In genomic region chr3:33838877-33839276, GRCm38 (mm10) we compare ENCODE assay signal across 11 mouse cellular contexts. TPM values are rescaled to one million over a fixed set of nuclear protein-coding genes. Genes with fewer than 3 reads are reported as not detected.
A peak's percentile ranks its signal among the peaks of the same experiment; 100 is the strongest.
DNase-seq lines count a peak whose midpoint lies in the region; ATAC-seq and TF ChIP-seq lines count a peak whose summit lies in the region.
"Had no signal": no experiment of that assay in that cellular context is flagged by ENCODE, and none has a peak within 500 bp of the region (broad histone marks: within the 10 kb centered on the region; RNA-seq: fewer than 3 reads in every experiment).

No protein-coding gene starts in this region.

- TF ChIP-seq CTCF in heart, postnatal 0 days (IDR thresholded peaks at IDR 0.05; ENCODE audit: low read depth) = no peak
- no peak for TF ChIP-seq CTCF in CH12.LX (conservative IDR thresholded peaks at IDR 0.05 in 1 of 2, IDR thresholded peaks at IDR 0.05 in 1 of 2; ENCODE audit: low read depth in 2 of 2, low read length in 2 of 2)
- TF ChIP-seq CTCF in MEL (IDR thresholded peaks at IDR 0.05 in 2 of 3, conservative IDR thresholded peaks at IDR 0.05 in 1 of 3; ENCODE audit: control insufficient read depth in 1 of 3, insufficient read depth in 1 of 3, low read depth in 2 of 3, low read length in 3 of 3, poor library complexity in 1 of 3, severe bottlenecking in 1 of 3) = no peak
- TF ChIP-seq CTCF in liver, embryonic 14.5 days (IDR thresholded peaks at IDR 0.05; ENCODE audit: low read depth) = no peak

- H3K27ac ChIP-seq in heart, postnatal 0 days (ENCODE audit: low read depth) = no peak overlapping the region
- H3K27ac ChIP-seq in CH12.LX (ENCODE audit: insufficient read depth, low read depth) (no peak overlapping the region), MEL (ENCODE audit: control insufficient read depth, low read depth, low read length) (no peak overlapping the region)
- H3K27ac ChIP-seq in liver, embryonic 14.5 days = no peak overlapping the region
- H3K27ac ChIP-seq: forebrain, embryonic 13.5 days; midbrain, embryonic 12.5 days had no signal

- H3K9ac ChIP-seq in heart, postnatal 0 days (replicated peaks; ENCODE audit: low read depth, low read length) = no peak overlapping the region
- H3K9ac ChIP-seq in CH12.LX (ENCODE audit: insufficient read depth, low read depth) = peak overlapping the region; percentile 68; the same call in 1 of the 2 replicates
- H3K9ac ChIP-seq in MEL (ENCODE audit: control insufficient read depth, low read depth, low read length, poor library complexity, severe bottlenecking) = peak overlapping the region; percentile 62
- no peak overlapping the region for H3K9ac ChIP-seq in liver, embryonic 14.5 days (replicated peaks)
- H3K9ac ChIP-seq: forebrain, embryonic 13.5 days; midbrain, embryonic 12.5 days had no signal

- no peaks in the 10 kb centered on the region for H3K9me3 ChIP-seq in heart, postnatal 0 days (replicated peaks; ENCODE audit: control insufficient read depth, low read length)
- peaks cover 4% of the 10 kb centered on the region for H3K9me3 ChIP-seq in CH12.LX (replicated peaks; ENCODE audit: low read length)
- H3K9me3 ChIP-seq in MEL (replicated peaks; ENCODE audit: insufficient read depth, low read length) = no peaks in the 10 kb centered on the region
- no peaks in the 10 kb centered on the region for H3K9me3 ChIP-seq in liver, embryonic 14.5 days (ENCODE audit: control insufficient read depth, low read length)
- H3K9me3 ChIP-seq: forebrain, embryonic 13.5 days; midbrain, embryonic 12.5 days had no signal

- TF ChIP-seq POLR2A in CH12.LX (IDR thresholded peaks at IDR 0.05; ENCODE audit: low read depth, low read length) = no peak
- TF ChIP-seq POLR2A in MEL (IDR thresholded peaks at IDR 0.05; ENCODE audit: control insufficient read depth in 1 of 2, insufficient read depth in 1 of 2, low read depth in 1 of 2, low read length in 2 of 2, poor library complexity in 1 of 2) = no peak

- TF ChIP-seq EP300 in heart, postnatal 0 days (IDR thresholded peaks at IDR 0.05; ENCODE audit: low read depth) = no peak
- TF ChIP-seq EP300 in CH12.LX (IDR thresholded peaks at IDR 0.05; ENCODE audit: low read length) (no peak), MEL (IDR thresholded peaks at IDR 0.05; ENCODE audit: low read depth in 1 of 2, low read length in 2 of 2) (no peak)
- TF ChIP-seq EP300 in liver, embryonic 14.5 days (IDR thresholded peaks at IDR 0.05; ENCODE audit: low read depth) = no peak

- dilution Hi-C loops in CH12.LX (cut with MboI; ENCODE audit: extremely low pct_ligation_motif_present, extremely low pct_unique_long_range_greater_than_20kb, low sequenced_read_pairs) = no loop called here

- H3K4me3 ChIP-seq in heart, postnatal 0 days (ENCODE audit: low read depth, low read length) = peak overlapping the region; percentile 20
- H3K4me3 ChIP-seq in CH12.LX (replicated peaks in 1 of 3; ENCODE audit: low read depth in 2 of 3, low read length in 2 of 3, poor library complexity in 1 of 3) = peak overlapping the region; percentile 13 to 50 (median 44)
- H3K4me3 ChIP-seq in MEL (ENCODE audit: control insufficient read depth in 1 of 2, insufficient read depth in 1 of 2, low read depth in 2 of 2, low read length in 2 of 2) = peak overlapping the region; percentile 63 to 67
- no peak overlapping the region for H3K4me3 ChIP-seq in liver, embryonic 14.5 days (ENCODE audit: insufficient read depth in 1 of 2, low read depth in 2 of 2, low read length in 2 of 2)
- H3K4me3 ChIP-seq: forebrain, embryonic 13.5 days; midbrain, embryonic 12.5 days had no signal

- TF ChIP-seq RAD21 in CH12.LX (IDR thresholded peaks at IDR 0.05; ENCODE audit: low read depth, low read length) = no peak
- TF ChIP-seq RAD21 in MEL (IDR thresholded peaks at IDR 0.05; ENCODE audit: low read depth, low read length) = no peak

- H3K27me3 ChIP-seq in heart, postnatal 0 days (ENCODE audit: control insufficient read depth, insufficient read depth, low read length) = no peaks in the 10 kb centered on the region
- H3K27me3 ChIP-seq in CH12.LX (replicated peaks) (no peaks in the 10 kb centered on the region), MEL (ENCODE audit: control insufficient read depth in 1 of 2, insufficient read depth in 2 of 2, low read length in 2 of 2) (no peaks in the 10 kb centered on the region)
- no peaks in the 10 kb centered on the region for H3K27me3 ChIP-seq in liver, embryonic 14.5 days (ENCODE audit: control insufficient read depth, insufficient read depth, low read length)
- H3K27me3 ChIP-seq: forebrain, embryonic 13.5 days; midbrain, embryonic 12.5 days had no signal

- in situ Hi-C loops in CH12.LX (cut with MboI; ENCODE audit: low pct_ligation_motif_present, low pct_unique_long_range_greater_than_20kb, low sequenced_read_pairs) = loop anchor here (10.0 to 25.0 kb wide), 2 partner anchors 86 to 1648 kb away; no protein-coding TSS in a partner anchor

- H3K36me3 ChIP-seq in heart, postnatal 0 days (replicated peaks; ENCODE audit: control insufficient read depth, insufficient read depth, low read length) = no peaks in the 10 kb centered on the region
- no peaks in the 10 kb centered on the region for H3K36me3 ChIP-seq in CH12.LX (replicated peaks in 1 of 2; ENCODE audit: control insufficient read depth in 1 of 2, insufficient read depth in 1 of 2, low read length in 1 of 2)
- peaks cover 0 to 11% of the 10 kb centered on the region in 2 experiments; a peak in 2 of 4 replicates for H3K36me3 ChIP-seq in MEL (ENCODE audit: control insufficient read depth in 1 of 2, insufficient read depth in 2 of 2, low read length in 2 of 2)
- no peaks in the 10 kb centered on the region for H3K36me3 ChIP-seq in liver, embryonic 14.5 days (replicated peaks; ENCODE audit: control insufficient read depth, insufficient read depth, low read depth)
- H3K36me3 ChIP-seq: midbrain, embryonic 12.5 days had no signal

- peaks cover 6% of the 10 kb centered on the region for H3K4me1 ChIP-seq in heart, postnatal 0 days (ENCODE audit: control insufficient read depth, insufficient read depth)
- peaks cover 0 to 5% of the 10 kb centered on the region in 2 experiments; a peak in 2 of 4 replicates for H3K4me1 ChIP-seq in CH12.LX (ENCODE audit: control insufficient read depth in 1 of 2, insufficient read depth in 2 of 2)
- peaks cover 5% of the 10 kb centered on the region in 2 experiments for H3K4me1 ChIP-seq in MEL (ENCODE audit: control insufficient read depth in 1 of 2, insufficient read depth in 2 of 2, low read length in 2 of 2)
- peaks cover 0 to under 1% of the 10 kb centered on the region in 2 experiments; a peak in 1 of 4 replicates for H3K4me1 ChIP-seq in liver, embryonic 14.5 days (replicated peaks; ENCODE audit: control insufficient read depth in 2 of 2, insufficient read depth in 2 of 2, low read length in 1 of 2)

- DNase-seq in heart, postnatal 0 days (ENCODE audit: low spot score) = no peak
- no peak for DNase-seq in heart, adult 9 months (ENCODE audit: low spot score in 2 of 2)
- DNase-seq in CH12.LX (ENCODE audit: extremely low read depth) = peak; percentile 12
- DNase-seq in MEL (ENCODE audit: low read depth, low spot score) = peak; percentile 40
- no peak for DNase-seq in liver, embryonic 14.5 days (ENCODE audit: low read depth in 3 of 3, low spot score in 3 of 3)
- DNase-seq in urinary bladder, postnatal 4 days (ENCODE audit: low spot score in 2 of 2) = no peak
- DNase-seq in retina, postnatal 1 day = no peak
- DNase-seq: gastrocnemius, postnatal 14 days; kidney, adult 2 months had no signal

- no peak for ATAC-seq in heart, postnatal 0 days (ENCODE audit: insufficient read depth, low read depth)
- no peak for ATAC-seq in liver, embryonic 14.5 days (ENCODE audit: insufficient read depth)
- ATAC-seq: forebrain, embryonic 13.5 days had no signal

- H3K79me2 ChIP-seq in CH12.LX (replicated peaks; ENCODE audit: control insufficient read depth, extremely low read depth, insufficient read depth, poor library complexity, severe bottlenecking) (no peaks in the 10 kb centered on the region), MEL (ENCODE audit: control insufficient read depth, insufficient read depth, low read length, poor library complexity) (no peaks in the 10 kb centered on the region)

- peak overlapping the region; percentile 49 for H3K4me2 ChIP-seq in heart, postnatal 0 days (ENCODE audit: low read depth, low read length)
- peak overlapping the region; percentile 74 for H3K4me2 ChIP-seq in CH12.LX (ENCODE audit: insufficient read depth, low read depth, poor library complexity, severe bottlenecking)
- H3K4me2 ChIP-seq in liver, embryonic 14.5 days (ENCODE audit: low read depth) = peak overlapping the region; percentile 29
- H3K4me2 ChIP-seq: forebrain, embryonic 13.5 days; midbrain, embryonic 12.5 days had no signal

- WGBS in heart, postnatal 0 days = 42% methylated on average over 10 of the region's 10 CpGs
- 43% methylated on average over 10 of the region's 10 CpGs for WGBS in liver, embryonic 14.5 days (ENCODE audit: insufficient replicate concordance)

TF ChIP-seq in CH12.LX, 34 proteins besides CTCF, POLR2A, EP300 and RAD21 (continues in another document):
- TF ChIP-seq E2F4 (IDR thresholded peaks at IDR 0.05; ENCODE audit: insufficient replicate concordance, low read depth, low read length) = no peak

TF ChIP-seq in MEL, 35 proteins besides CTCF, POLR2A, EP300 and RAD21 (continues in another document):
- no peak for TF ChIP-seq NRF1 (IDR thresholded peaks at IDR 0.05; ENCODE audit: insufficient read depth, low read depth, low read length, poor library complexity, severe bottlenecking)

RNA-seq across cellular contexts. Expression of gene Ccdc39, which starts 5.2 kb away (rescaled TPM):
- not detected in 2 replicates for total RNA-seq in heart, postnatal 0 days (2014; rRNA removed; ENCODE audit: low replicate concordance)
- 0.30 and 0.91 TPM in 2 replicates for polyA plus RNA-seq in heart, postnatal 0 days (2015; fragmentation: Nextera tagmentation; extraction: Ambion mirVana)
- total RNA-seq in CH12.LX (2012; rRNA removed) (0.17 and 0.25 TPM in 2 replicates), CH12.LX (2014; rRNA removed) (0.51 and 0.77 TPM in 2 replicates), MEL (2012; rRNA removed) (0.96 and 1.2 TPM in 2 replicates)
- polyA plus RNA-seq in CH12.LX (2012; ENCODE audit: insufficient read length, low read depth) (5.6 and 6.9 TPM in 2 replicates), MEL (2012; ENCODE audit: insufficient read depth in 1 of 2, insufficient read length in 2 of 2, low read depth in 1 of 2, low replicate concordance in 2 of 2, missing spikeins in 1 of 2) (1 to 10 TPM in 1 of 2 experiments, not detected in 1; 6.1 TPM)
- 0.06 and 0.17 TPM in 2 replicates for polyA plus RNA-seq in liver, embryonic 14.5 days (2012; rRNA removed)
- polyA plus RNA-seq in liver, embryonic 14.5 days (2014; fragmentation: Nextera tagmentation; extraction: Ambion mirVana) = 0.09 TPM in 2 replicates

RNA-seq across cellular contexts. Expression of gene Ttc14, which starts 39.2 kb away (rescaled TPM):
- 19.7 and 30.5 TPM in 2 replicates for total RNA-seq in heart, postnatal 0 days (2014; rRNA removed; ENCODE audit: low replicate concordance)
- polyA plus RNA-seq in heart, postnatal 0 days (2015; fragmentation: Nextera tagmentation; extraction: Ambion mirVana) = 27.4 and 29.2 TPM in 2 replicates
- total RNA-seq in CH12.LX (2012; rRNA removed) = 21.5 and 29.0 TPM in 2 replicates
- 30.5 and 40.3 TPM in 2 replicates for total RNA-seq in CH12.LX (2014; rRNA removed)
- 36.8 and 38.2 TPM in 2 replicates for polyA plus RNA-seq in CH12.LX (2012; ENCODE audit: insufficient read length, low read depth)
- total RNA-seq in MEL (2012; rRNA removed) = 20.2 and 24.6 TPM in 2 replicates
- polyA plus RNA-seq in MEL (2012; ENCODE audit: insufficient read depth in 1 of 2, insufficient read length in 2 of 2, low read depth in 1 of 2, low replicate concordance in 2 of 2, missing spikeins in 1 of 2) = 10 to 100 TPM; 26.4 to 54.2 TPM
- polyA plus RNA-seq in liver, embryonic 14.5 days (2012; rRNA removed) = 5.6 and 10.2 TPM in 2 replicates
- 23.6 and 26.2 TPM in 2 replicates for polyA plus RNA-seq in liver, embryonic 14.5 days (2014; fragmentation: Nextera tagmentation; extraction: Ambion mirVana)

Comparison
In these comparisons a context has a peak if more than half of its experiments do, and no peak if none do; other contexts are left out.
1. DNase-seq: peak in CH12.LX (single experiment) and MEL (single experiment); none in heart, postnatal 0 days (single experiment), heart, adult 9 months (0 of 2), liver, embryonic 14.5 days (0 of 3), urinary bladder, postnatal 4 days (0 of 2) and retina, postnatal 1 day (single experiment).
2. H3K4me3 ChIP-seq: peak in heart, postnatal 0 days (single experiment), CH12.LX (3 of 3) and MEL (2 of 2); none in liver, embryonic 14.5 days (0 of 2).
3. H3K9ac ChIP-seq: peak in CH12.LX (single experiment) and MEL (single experiment); none in heart, postnatal 0 days (single experiment) and liver, embryonic 14.5 days (single experiment).
4. Peak in every context shown above with its lines, with median percentiles within 50 percentile points of each other: H3K4me2 ChIP-seq.